In the genomic region with DNA sequence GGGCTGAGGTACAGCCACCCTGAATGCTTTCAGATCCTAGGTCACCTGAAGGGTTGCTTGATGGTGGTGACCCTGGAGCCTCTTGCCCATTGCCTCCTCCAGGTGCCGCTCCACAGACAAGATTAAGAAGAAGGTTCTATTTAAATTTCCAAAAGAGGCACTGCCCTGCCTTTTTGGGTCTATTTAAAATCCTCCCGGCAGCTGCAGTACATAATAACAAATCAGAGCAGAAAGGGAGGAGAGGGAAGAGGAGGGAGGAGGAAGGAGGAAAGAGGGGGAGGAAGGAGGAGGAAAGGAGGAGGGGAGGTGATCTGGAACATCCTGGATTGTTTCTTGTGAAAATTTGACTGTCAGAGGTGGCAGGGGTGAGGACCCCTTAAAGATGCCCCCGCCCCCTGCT, we compare ENCODE assay signal across 15 mouse cellular contexts.
"Had no signal": no experiment of that assay in that cellular context is flagged by ENCODE, and none has a peak within 500 bp of the region (broad histone marks: within the 10 kb centered on the region; RNA-seq: fewer than 3 reads in every experiment).

No protein-coding gene starts in this region.

- H3K36me3 ChIP-seq: intestine, embryonic 15.5 days; limb, embryonic 10.5 days; liver, embryonic 15.5 days; midbrain, embryonic 15.5 days; neural tube, embryonic 12.5 days; stomach, embryonic 15.5 days had no signal

- H3K9ac ChIP-seq: intestine, embryonic 15.5 days; liver, embryonic 15.5 days; midbrain, embryonic 15.5 days; neural tube, embryonic 12.5 days; stomach, embryonic 15.5 days had no signal

- ATAC-seq: intestine, embryonic 15.5 days; lung, postnatal 0 days; midbrain, embryonic 15.5 days had no signal

- H3K4me3 ChIP-seq: intestine, embryonic 15.5 days; limb, embryonic 10.5 days; liver, embryonic 15.5 days; midbrain, embryonic 15.5 days; neural tube, embryonic 12.5 days; stomach, embryonic 15.5 days had no signal

- H3K27ac ChIP-seq: intestine, embryonic 15.5 days; limb, embryonic 10.5 days; liver, embryonic 15.5 days; midbrain, embryonic 15.5 days; neural tube, embryonic 12.5 days; stomach, embryonic 15.5 days had no signal

- H3K27me3 ChIP-seq: intestine, embryonic 15.5 days; liver, embryonic 15.5 days; midbrain, embryonic 15.5 days; neural tube, embryonic 12.5 days; stomach, embryonic 15.5 days had no signal

- H3K4me2 ChIP-seq: intestine, embryonic 15.5 days; liver, embryonic 11.5 days; liver, embryonic 15.5 days; midbrain, embryonic 15.5 days; neural tube, embryonic 12.5 days; stomach, embryonic 15.5 days had no signal

- DNase-seq: kidney, adult 18-20 months; kidney, postnatal 25 days; layer of hippocampus, adult 9-11 months; lung, adult 2 months; lung, postnatal 36 days; right cerebral cortex, postnatal 14 days; thymus, postnatal 36 days had no signal

- H3K4me1 ChIP-seq: liver, embryonic 15.5 days; neural tube, embryonic 12.5 days; stomach, embryonic 15.5 days had no signal

- H3K9me3 ChIP-seq: intestine, embryonic 15.5 days; limb, embryonic 10.5 days; liver, embryonic 15.5 days; midbrain, embryonic 15.5 days; neural tube, embryonic 12.5 days; stomach, embryonic 15.5 days had no signal
